Mouse (Mus musculus) kidney, embryonic 16.5 days (tissue): ENCODE measurements around the gene Hspa12a. TPM values are rescaled to one million over a fixed set of nuclear protein-coding genes. Genes with fewer than 3 reads are reported as not detected.
"Not testable (repeated sequence)": the region's sequence is repeated elsewhere in the genome, so short reads cannot be mapped to it uniquely, and the experiment has no call there.

ENCODE experiments used
- ATAC-seq: fragments of 200-750 bp; cut with Nextera tagmentation; 2 replicates; pipeline ENCODE4 v1.8.0; 2017; ENCODE audit warnings: moderate TSS enrichment; ENCODE audit not compliant: low FRiP score, low TSS enrichment
- H3K27ac ChIP-seq: fragments of 300-500 bp; sonication (generic); 2 replicates; pipeline ENCODE4 v1.5.1; 2014; ENCODE audit warnings: low read length
- H3K27me3 ChIP-seq: fragments of 300-500 bp; sonication (generic); 2 replicates; pipeline ENCODE4 v1.6.1; 2014; ENCODE audit warnings: low read length, control low read depth, mixed read lengths; ENCODE audit not compliant: insufficient read depth
- H3K36me3 ChIP-seq: fragments of 300-500 bp; sonication (generic); 2 replicates; pipeline ENCODE4 v1.6.1; 2014; ENCODE audit warnings: low read length, control low read depth, mixed read lengths; ENCODE audit not compliant: insufficient read depth
- H3K4me1 ChIP-seq: fragments of 300-500 bp; sonication (generic); 2 replicates; pipeline ENCODE4 v1.6.1; 2014; ENCODE audit warnings: low read length, control low read depth, mixed read lengths; ENCODE audit not compliant: insufficient read depth
- H3K4me2 ChIP-seq: fragments of 300-500 bp; sonication (generic); replicated peaks from 2 replicates; pipeline ENCODE4 v1.6.1; 2014; ENCODE audit warnings: low read depth, low read length
- H3K4me3 ChIP-seq: fragments of 300-500 bp; sonication (generic); 2 replicates; pipeline ENCODE4 v1.5.1; 2014; ENCODE audit warnings: mild to moderate bottlenecking, low read length
- H3K9ac ChIP-seq: fragments of 300-500 bp; sonication (generic); replicated peaks from 2 replicates; pipeline ENCODE4 v1.6.1; 2014; ENCODE audit warnings: low read length
- H3K9me3 ChIP-seq: fragments of 300-500 bp; sonication (generic); 2 replicates; pipeline ENCODE4 v1.6.1; 2016; ENCODE audit warnings: low read length, control low read depth
- WGBS: fragments of 180-500 bp; shearing (Covaris S2); extraction: QIAGEN DNeasy Blood & Tissue Kit; methylation state at CpG from one replicate; pipeline ENCODE4 v1.1.7; 2014; 5-methylcytosine and 5-hydroxymethylcytosine counted together
- polyA plus RNA-seq: library from polyadenylated mRNA; unstranded; fragments of >200 nt; fragmentation: Nextera tagmentation; extraction: Ambion mirVana; gene quantifications from 2 replicates; pipeline ENCODE4 v1.2.1, GENCODE M21; 2015

Gene Hspa12a
- polyA plus RNA-seq, 1 experiment from 2014 or later, result 18.1 TPM

GRCm38 (mm10) chr19:58913301-58913700, 30.2 kb downstream of the Hspa12a start:
- 89% methylated on average over 6 of the region's 6 CpGs for WGBS
- Histone ChIP-seq H3K4me3 (no peak overlapping the region), H3K27ac (no peak overlapping the region), H3K9ac (no peak overlapping the region), H3K36me3 (no peaks in the 10 kb centered on the region), H3K4me2 (no peak overlapping the region), H3K4me1 (peaks cover 3% of the 10 kb centered on the region; the same call in 1 of the 2 replicates), H3K9me3 (no peaks in the 10 kb centered on the region), H3K27me3 (peaks cover 4% of the 10 kb centered on the region; the same call in 1 of the 2 replicates)
- ATAC-seq, result no peak

GRCm38 (mm10) chr19:58911386-58911785, 32.1 kb downstream of the Hspa12a start:
- H3K4me3 ChIP-seq, result peak overlapping the region; percentile 44
- ATAC-seq, result peak; percentile 60; the same call in 1 of the 2 replicates
- H3K27ac ChIP-seq, result no peak overlapping the region
- peak overlapping the region; percentile 40 for H3K9ac ChIP-seq
- peak overlapping the region; percentile 67 for H3K4me2 ChIP-seq
- 10% methylated on average over 9 of the region's 9 CpGs for WGBS
- H3K36me3 ChIP-seq, result no peaks in the 10 kb centered on the region
- peaks cover 4% of the 10 kb centered on the region; the same call in 1 of the 2 replicates for H3K27me3 ChIP-seq
- H3K9me3 ChIP-seq, result no peaks in the 10 kb centered on the region
- H3K4me1 ChIP-seq, result peaks cover 3% of the 10 kb centered on the region; the same call in 1 of the 2 replicates

GRCm38 (mm10) chr19:58910941-58911368, 32.5 kb downstream of the Hspa12a start:
- H3K4me1 ChIP-seq, result peaks cover 3% of the 10 kb centered on the region; the same call in 1 of the 2 replicates
- peak overlapping the region; percentile 40 for H3K9ac ChIP-seq
- ATAC-seq, result peak; percentile 56; the same call in 1 of the 2 replicates
- no peaks in the 10 kb centered on the region for H3K36me3 ChIP-seq
- no peaks in the 10 kb centered on the region for H3K9me3 ChIP-seq
- no peak overlapping the region for H3K27ac ChIP-seq
- peaks cover 4% of the 10 kb centered on the region; the same call in 1 of the 2 replicates for H3K27me3 ChIP-seq
- 3% methylated on average over 11 of the region's 11 CpGs for WGBS
- peak overlapping the region; percentile 67 for H3K4me2 ChIP-seq
- peak overlapping the region; percentile 44 for H3K4me3 ChIP-seq

- Histone ChIP-seq H3K9ac (no peak overlapping the region), H3K4me1 (peaks cover 10% of the 10 kb centered on the region), H3K27ac (no peak overlapping the region), H3K4me3 (no peak overlapping the region), H3K9me3 (no peaks in the 10 kb centered on the region), H3K27me3 (peaks cover 2% of the 10 kb centered on the region), H3K4me2 (no peak overlapping the region), H3K36me3 (no peaks in the 10 kb centered on the region)
- WGBS, result 59% methylated on average over 10 of the region's 10 CpGs
- ATAC-seq, result no peak
Observed at GRCm38 (mm10) chr19:58908018-58908417, 35.4 kb downstream of the Hspa12a start.

- Histone ChIP-seq H3K9me3 (no peaks in the 10 kb centered on the region), H3K9ac (no peak overlapping the region), H3K27me3 (no peaks in the 10 kb centered on the region; the same call in 1 of the 2 replicates), H3K4me1 (peaks cover 10% of the 10 kb centered on the region), H3K4me3 (no peak overlapping the region), H3K27ac (no peak overlapping the region), H3K36me3 (no peaks in the 10 kb centered on the region), H3K4me2 (no peak overlapping the region)
- 54% methylated on average over 9 of the region's 9 CpGs for WGBS
- ATAC-seq, result no peak
Observed at GRCm38 (mm10) chr19:58906685-58907084, 36.8 kb downstream of the Hspa12a start.

- Histone ChIP-seq H3K9ac (peak overlapping the region; percentile 53; the same call in 1 of the 2 replicates), H3K9me3 (no peaks in the 10 kb centered on the region), H3K4me3 (peak overlapping the region; percentile 37), H3K4me1 (peaks cover 7% of the 10 kb centered on the region), H3K36me3 (no peaks in the 10 kb centered on the region), H3K27ac (peak overlapping the region; percentile 50; the same call in 1 of the 2 replicates), H3K27me3 (no peaks in the 10 kb centered on the region; the same call in 1 of the 2 replicates), H3K4me2 (peak overlapping the region; percentile 58)
- under 1% methylated on average over 11 of the region's 11 CpGs for WGBS
- ATAC-seq, result peak; percentile 82
Observed at GRCm38 (mm10) chr19:58903899-58904327, 39.5 kb downstream of the Hspa12a start.

- Histone ChIP-seq H3K27me3 (no peaks in the 10 kb centered on the region; the same call in 1 of the 2 replicates), H3K27ac (peak overlapping the region; percentile 50; the same call in 1 of the 2 replicates), H3K4me3 (peak overlapping the region; percentile 37; the same call in 1 of the 2 replicates), H3K9ac (peak overlapping the region; percentile 53), H3K4me1 (peaks cover 7% of the 10 kb centered on the region), H3K9me3 (no peaks in the 10 kb centered on the region), H3K4me2 (peak overlapping the region; percentile 58), H3K36me3 (no peaks in the 10 kb centered on the region)
- 63% methylated on average over 7 of the region's 7 CpGs for WGBS
- ATAC-seq, result peak; percentile 68
Observed at GRCm38 (mm10) chr19:58903079-58903898, 40.2 kb downstream of the Hspa12a start.

- H3K9me3 ChIP-seq, H3K4me2 ChIP-seq, ATAC-seq, H3K27ac ChIP-seq, H3K36me3 ChIP-seq, H3K27me3 ChIP-seq, H3K4me3 ChIP-seq, H3K4me1 ChIP-seq, H3K9ac ChIP-seq: not testable (repeated sequence)
- WGBS, result 87% methylated on average over 10 of the region's 10 CpGs
Observed at GRCm38 (mm10) chr19:58900471-58900870, 43.0 kb downstream of the Hspa12a start.

- H3K4me3 ChIP-seq, result no peak overlapping the region
- no peak overlapping the region for H3K4me2 ChIP-seq
- H3K9ac ChIP-seq, result no peak overlapping the region
- H3K36me3 ChIP-seq, result no peaks in the 10 kb centered on the region
- H3K27ac ChIP-seq, result no peak overlapping the region
- WGBS, result 64% methylated on average over 3 of the region's 3 CpGs
- H3K27me3 ChIP-seq, result no peaks in the 10 kb centered on the region
- H3K4me1 ChIP-seq, result no peaks in the 10 kb centered on the region
- no peak for ATAC-seq
- peaks cover 8% of the 10 kb centered on the region; the same call in 1 of the 2 replicates for H3K9me3 ChIP-seq
Observed at GRCm38 (mm10) chr19:58896216-58896615, 47.2 kb downstream of the Hspa12a start.
